Mouse (Mus musculus) right cerebral cortex, adult 2 months (tissue): ENCODE data around the gene Gm20388.

ENCODE experiments used
- DNase-seq, 2 experiments: peaks; one replicate each; pipeline ENCODE4 v3.0.0; 2021 to 2022; ENCODE audit warnings: low spot score in 2 of 2

Gene Gm20388

DNA sequence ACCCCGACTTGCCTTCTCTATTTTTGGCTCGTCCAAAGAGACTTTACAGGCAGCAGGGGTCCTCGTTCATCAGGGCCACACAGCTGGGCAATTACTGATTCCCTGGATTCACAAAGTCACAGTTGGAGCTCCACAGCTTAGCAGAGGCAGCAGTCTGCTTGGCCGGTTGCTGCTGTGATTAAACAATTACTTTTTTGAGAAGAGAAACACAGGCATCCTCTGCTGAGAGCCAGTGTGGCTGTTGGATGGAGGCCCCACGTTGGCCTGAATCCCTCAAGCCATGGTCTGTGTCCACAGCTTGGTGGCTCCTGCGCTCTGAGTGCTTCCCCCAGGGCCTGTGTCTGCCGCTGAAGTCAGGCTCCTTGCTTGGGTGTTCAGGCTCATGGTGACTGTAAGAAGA, 2904.0 kb downstream of the Gm20388 start:
- no peak for DNase-seq

DNA sequence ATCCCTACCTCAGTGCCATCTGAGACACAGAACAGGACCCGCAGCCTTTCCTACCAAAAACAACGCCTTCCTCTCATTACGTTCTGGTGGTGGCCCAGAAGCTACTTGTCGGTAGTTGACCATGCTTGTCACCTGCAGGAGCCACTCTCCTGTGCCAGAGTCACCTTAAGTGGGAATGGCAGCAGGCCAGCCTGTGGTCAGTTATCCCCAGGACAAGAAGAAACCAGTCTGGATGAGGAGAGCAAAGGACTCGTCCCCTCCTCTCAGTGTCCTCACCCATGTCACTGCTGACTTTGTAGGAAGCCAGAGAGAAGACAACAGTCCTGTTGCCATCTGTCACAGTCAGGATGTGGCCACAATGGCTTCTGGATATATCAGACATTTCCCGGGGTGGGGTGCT, 2906.3 kb downstream of the Gm20388 start:
- no peak for DNase-seq

DNA sequence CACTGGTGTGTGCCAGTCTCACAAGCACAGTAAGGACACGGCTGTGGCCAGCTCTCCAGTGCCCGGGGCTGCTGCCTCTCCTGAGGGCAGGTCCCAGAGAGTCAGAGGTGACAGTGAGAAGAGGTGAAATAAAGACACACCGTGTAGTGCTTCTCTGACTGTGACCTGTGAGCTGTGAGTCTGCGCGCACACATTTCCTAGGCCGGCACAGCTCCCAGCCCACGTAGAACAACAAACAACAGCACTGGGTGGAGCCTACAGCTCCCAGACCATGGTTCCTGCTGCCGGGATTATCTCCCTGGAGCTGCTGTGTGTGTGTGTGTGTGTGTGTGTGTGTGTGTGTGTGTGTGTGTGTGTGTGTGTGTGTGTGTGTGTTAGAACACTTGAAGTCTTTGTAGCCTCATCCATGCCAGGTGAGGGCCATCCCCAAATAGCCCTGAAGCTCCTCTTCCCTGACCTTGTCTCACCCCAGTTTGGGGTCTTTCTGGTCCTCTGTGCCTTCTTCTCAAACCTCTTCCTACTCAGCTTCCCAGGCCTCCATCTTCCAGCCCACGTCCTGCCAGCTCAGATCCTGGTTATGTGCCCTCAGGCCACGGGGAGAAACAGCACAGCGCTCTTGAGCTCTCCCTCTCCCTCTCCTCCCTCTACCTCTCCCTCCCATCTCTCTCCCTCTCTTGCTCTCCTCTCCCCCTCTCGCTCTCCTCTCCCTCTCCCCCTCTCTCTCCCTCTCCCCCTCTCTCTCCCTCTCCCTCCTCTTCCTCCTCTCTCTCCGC, 2907.3 kb downstream of the Gm20388 start:
- DNase-seq: no peak

DNA sequence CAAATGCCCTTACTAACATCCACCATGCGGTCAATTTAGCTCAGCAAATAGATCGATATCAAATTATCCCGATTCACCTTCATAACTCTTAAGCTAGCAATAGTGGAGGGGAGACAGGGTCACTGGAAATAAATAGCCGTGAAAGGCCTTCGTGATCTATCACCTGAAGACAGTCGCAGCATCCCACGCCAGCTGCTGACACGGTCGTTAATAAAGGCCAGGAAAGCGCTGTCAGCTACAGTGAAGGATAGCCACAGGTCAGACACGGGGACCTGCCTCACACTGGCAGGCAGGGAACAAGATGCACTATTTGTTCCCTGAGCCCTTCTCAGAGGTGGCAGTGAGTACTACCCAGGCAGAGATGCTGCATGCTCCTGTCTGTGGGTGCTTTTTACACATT, 2909.1 kb downstream of the Gm20388 start:
- no peak for DNase-seq

DNA sequence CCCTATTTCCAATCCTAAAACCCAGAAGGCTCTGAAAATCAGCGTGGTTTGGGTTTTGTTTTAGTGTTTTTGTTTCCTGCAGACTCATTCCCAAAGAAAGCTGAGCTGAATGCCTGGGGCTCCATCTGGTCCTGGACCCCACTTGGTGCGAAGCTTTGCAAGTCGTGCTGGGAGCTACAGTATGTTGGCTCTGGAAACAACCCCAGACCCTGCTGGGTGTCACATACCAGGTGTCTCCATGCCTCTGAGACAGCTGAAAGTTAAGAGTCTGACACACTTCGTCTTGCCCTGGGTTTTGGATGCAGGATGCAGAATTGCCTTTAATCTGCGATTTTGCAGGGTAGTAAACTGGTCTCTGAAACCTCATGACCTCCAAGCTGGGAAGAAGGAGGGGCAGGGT, 2913.9 kb downstream of the Gm20388 start:
- no peak for DNase-seq

DNA sequence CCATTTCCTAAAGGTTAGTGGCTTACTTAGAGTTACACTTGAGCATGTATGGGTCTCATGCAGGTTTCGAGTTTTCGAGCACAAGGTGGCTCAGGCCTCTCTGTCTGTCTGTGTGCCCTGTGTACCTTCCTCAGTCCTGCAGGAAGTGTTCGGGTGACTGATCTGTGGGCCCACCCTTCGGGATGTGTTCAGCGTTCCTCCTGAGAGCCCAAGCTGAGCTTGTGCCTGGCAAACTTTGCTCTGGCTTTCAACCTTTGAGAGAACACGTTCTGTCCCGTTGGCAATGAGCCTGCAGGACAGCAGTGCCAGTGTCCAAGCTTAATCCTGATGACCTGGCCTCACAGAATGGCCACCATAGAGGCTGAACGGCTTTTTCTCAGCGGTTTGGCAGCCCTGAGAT, 2914.3 kb downstream of the Gm20388 start:
- DNase-seq: no peak

DNA sequence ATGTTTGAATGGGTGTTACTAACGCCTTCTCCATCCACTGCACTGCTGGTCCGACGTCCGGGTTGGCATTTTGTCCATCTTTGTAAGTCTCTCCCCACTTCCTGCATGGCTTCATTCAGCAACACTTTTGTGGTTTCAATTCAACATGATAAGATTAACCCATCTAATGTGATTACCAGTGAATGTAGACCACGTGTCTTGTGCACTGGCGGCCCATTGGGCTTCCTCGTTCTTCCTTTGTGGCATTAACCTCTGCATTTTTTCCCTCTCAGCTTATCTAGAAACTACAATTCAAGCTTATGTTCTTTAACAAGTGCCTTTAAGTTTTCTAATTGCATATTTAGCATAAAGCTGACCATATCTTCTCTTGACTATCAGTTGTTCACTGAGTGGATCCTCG, 2914.8 kb downstream of the Gm20388 start:
- DNase-seq: no peak

DNA sequence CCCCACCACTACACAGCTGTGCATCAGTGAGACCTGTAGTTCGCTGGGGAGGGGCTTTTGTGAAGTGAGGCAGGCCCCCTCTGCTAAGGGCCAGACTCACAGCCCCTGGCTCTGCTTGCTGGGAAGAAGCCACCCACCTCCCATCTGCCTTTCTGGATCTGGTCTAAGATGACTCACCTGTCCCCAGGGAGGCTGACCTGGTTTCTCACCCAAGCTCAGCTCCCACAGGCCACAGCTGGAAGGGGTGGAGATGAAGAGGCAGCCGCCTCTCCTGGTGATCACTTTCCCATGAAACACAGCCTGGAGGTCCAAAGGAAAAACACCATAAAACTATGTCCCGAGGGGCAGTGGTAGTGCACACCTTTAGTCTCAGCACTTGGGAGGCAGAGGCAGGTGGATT, 2918.8 kb downstream of the Gm20388 start:
- DNase-seq: no peak

DNA sequence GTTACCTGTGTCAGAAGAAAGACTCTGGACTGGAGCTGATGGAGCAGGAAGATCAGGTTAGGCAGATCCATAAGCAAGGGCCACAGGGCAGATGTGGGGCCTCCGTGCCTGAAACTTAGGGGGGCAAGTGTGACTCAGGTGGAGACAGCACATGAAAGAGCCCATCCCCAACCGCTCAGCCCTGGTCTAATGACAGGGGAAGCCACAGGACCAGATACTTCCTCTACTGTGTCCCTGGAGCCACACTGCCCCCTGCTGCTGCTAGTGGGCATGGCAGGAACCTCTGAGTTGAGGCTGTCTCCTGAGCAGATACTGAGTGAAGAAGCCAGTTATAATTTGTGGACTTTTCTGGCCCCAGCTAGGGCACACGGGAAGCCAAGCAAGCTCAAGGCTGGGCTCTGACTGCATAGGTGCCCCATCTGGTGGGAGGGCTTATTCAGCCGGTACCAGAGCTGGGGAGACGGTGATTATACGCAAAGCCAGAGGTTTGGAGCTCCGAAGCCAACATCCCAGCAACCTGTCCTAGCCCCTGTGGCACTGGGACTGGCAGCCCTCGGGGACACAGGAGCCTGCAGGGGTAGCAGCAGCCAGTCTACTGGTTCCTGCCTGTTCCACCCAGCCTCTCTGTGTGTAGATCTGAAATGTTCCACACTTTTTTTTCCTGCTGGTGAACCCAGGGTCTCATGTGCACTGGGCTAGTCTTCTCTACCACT, 2919.9 kb downstream of the Gm20388 start:
- DNase-seq: peak; percentile 95 to 97

DNA sequence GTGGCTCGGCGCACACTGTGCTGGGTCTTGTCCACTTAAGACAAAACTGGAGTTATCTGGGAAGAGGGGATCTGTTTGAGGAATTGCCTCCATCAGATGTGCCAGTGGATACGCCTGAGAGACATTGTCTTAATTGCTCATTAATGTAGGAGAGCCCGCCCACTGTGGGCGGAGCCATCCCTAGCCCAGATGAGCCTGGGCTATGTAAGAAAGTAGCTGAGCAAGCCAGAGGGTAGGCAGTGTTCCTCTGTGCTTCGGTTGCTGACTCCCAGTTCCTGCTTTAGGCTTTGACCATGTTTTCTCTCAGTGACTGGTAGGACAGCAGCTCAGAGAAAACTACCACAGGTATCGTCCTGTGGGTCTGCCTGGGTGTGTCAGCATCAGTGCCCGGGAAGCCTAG, 2923.8 kb downstream of the Gm20388 start:
- DNase-seq: no peak

DNA sequence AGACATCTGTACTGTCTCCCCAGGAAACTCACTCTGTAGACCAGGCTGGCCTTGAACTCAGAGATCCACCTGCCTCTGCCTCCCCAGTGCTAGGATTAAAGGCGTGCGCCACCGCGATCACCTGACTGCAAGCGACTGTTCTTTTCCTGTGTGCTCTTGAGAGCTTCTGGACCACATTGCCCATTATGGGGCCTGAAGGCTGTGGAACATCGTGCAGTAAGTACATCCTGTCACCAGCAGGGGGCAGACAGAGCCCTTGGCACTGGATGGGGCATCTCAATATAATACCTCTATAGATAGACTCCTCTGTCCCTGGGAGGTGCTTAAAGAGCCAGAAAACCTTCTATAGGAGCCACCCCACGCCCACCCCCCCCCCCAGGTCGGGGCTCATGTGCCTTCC, 2924.3 kb downstream of the Gm20388 start:
- DNase-seq: peak; percentile 82 to 87

DNA sequence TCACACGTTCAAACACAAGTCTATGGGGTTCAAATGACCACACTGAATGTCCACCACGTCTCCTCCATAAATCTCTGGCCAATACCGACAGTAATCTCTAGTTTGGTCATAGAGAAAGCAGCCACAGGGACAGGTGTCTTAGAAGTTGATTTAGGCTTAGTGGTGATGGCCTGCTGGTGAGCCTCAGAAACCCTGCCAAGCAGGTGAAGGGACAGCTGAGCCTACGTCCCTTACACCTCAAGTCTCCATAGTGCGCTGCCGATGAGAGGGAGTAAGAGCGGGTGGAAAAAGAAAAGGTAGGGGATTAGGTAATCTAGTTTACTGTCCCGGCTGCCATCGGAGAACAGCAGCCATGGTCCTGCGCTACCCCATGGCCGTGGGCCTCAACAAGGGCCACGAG, 2925.6 kb downstream of the Gm20388 start:
- DNase-seq: no peak

DNA sequence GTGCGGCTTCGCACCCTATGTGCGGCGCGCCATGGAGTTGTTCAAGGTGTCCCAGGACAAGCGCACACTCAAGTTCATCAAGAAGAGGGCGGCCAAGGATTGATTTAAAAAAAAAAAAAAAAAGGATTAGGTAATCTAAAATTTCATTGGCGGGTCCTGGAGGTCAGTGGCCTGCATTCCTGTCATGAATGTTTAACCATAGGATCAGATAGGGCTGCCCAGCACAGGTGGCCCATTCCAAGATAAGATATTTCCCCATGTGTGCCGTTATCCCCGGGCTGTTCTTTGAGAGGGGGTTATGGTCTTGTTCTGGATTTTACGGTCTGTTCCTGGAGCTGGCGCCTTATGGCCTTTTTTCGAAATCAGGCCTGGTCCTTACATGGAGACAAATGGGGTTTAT, 2926.1 kb downstream of the Gm20388 start:
- DNase-seq: no peak

DNA sequence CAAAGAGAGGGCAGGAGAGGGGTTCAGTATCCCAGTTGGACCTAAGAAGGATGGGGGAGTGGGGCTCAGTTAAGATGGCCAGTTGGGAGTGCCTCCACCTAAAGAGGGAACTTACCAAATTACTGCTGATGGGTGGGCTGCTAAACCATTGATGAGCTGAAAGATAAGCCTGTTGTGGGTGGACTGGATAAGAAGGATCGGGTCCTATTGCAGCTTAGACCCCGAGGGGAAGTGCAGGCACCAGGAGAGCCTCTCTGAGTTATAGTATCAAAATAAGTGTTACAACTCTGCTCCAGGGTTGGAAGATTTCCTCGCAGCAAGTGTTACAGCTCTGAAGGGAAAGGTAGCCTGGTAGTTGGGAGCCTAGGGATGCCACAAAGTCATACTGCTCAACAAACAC, 2933.5 kb downstream of the Gm20388 start:
- DNase-seq: no peak

DNA sequence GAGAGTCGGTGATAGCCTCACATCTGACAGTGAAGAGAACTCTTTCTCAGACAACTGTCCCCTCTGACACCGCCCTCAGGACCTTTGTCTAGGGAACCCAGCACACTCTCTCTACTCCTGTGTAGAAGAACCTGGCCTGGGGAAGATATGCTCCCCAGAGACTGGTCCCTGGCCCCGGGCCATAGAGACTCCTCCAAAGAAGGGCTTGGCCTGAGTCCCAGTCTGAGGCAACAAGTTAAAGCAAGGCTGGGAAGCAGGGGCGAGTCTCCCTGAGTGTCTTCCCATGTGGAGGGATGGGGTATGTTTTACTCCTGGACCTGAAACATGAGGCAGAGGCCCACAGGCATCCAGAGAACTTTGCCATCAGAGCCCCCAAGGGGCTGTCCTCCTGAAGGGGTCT, 2935.0 kb downstream of the Gm20388 start:
- DNase-seq: no peak

DNA sequence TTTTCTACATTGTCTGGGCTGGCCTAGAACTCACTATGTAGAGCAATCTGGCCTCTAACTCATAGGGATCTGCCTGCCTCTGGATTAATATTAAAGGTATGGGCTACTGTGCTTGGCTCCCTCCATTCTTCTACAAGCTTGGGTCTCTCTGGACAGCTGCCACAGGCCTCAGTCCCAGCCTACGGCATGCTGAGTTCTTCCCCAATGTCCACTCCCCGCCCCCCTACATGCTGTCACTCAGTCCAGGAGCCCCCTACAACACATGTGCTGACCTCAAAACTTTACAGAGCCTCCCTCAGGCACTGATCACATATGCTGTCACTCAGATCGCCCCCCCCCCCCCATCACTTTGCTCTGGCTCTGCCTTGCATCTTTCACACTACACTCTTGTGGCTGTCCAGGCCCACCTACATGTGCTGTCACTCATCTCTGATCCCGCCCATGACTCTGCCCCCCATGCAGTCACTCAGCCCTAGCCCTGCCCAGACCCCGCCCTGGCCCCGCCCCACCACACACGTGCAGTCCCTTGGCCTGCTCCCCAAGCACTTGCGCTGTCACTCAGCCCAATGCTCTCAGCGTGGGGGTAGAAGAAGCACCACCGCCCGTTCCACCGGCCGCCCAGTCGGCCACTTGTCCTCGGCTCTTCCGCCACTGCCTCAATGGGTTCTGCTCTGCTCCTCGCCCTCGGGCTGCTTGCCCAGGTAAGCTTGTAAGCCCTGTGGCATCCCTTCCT, 2937.4 kb downstream of the Gm20388 start, which contains the start of gene Cdh15:
Cdh15 (plus strand) TSS at position 138 of the 733 bp plus-strand sequence.
- no peak for DNase-seq

DNA sequence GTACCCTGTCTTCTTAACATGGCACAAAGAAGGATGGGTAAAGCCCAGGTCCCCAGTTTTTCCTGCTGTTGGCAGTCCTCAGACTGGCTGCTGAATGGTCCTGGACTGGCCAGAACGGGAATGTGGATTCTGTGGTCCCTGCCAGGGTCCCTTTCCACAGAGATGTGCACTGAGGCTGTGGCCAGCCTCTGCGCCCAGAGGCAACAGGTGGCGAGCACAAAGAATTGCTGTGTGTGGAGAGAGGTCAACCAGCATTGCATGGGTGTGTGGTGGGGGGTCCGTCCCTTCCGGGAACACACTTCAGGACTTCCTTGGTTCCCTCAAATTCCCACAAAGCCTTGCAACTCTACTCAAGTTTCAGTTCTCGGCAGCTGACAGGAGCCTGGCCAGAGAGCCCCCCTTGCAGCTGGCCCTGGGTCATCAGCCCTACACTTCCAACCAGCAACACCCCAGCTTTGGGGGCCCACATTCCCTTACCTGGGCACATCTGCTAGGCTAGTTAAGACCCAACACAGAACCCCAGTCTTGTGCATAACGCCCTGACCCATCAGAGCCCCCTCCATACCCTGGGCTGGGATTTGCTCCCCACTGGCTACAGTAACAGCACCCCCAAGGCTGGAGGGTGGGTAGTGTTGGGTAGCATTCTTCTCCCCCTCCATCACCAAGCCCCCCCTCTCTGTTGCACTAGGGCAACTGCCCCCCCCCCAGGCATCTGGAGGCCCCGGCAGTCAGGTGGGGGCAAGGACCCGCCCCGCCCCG, 2938.7 kb downstream of the Gm20388 start:
- no peak for DNase-seq

DNA sequence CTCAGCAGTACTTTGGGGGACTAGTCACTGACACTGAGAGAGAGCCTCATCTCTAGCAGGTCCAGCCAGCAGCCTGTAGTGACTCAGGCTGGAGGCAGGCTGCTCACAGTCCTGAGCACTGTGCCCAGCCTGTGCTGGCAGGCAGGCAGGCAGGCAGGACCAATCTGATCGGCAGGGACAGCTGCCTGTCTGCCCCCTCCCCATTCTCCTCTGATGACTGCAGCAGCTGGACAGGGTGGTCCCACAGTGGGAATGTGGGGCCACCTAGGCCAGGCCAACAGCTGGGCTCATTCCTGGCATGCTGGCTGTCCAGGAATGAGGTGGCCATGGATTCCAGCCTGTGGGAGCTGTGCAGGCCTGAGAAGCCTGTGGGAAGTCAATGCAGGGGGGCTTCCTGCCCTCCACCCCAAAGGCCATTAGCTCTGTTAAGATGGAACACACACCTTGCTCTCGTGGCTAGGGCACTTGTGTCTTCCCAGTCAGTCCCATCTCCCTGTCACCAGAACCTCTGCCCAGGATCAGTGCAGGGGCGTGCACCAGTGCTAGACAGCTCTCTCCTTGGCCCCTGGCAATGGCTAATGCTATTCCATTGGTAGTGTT, 2940.1 kb downstream of the Gm20388 start:
- no peak for DNase-seq

DNA sequence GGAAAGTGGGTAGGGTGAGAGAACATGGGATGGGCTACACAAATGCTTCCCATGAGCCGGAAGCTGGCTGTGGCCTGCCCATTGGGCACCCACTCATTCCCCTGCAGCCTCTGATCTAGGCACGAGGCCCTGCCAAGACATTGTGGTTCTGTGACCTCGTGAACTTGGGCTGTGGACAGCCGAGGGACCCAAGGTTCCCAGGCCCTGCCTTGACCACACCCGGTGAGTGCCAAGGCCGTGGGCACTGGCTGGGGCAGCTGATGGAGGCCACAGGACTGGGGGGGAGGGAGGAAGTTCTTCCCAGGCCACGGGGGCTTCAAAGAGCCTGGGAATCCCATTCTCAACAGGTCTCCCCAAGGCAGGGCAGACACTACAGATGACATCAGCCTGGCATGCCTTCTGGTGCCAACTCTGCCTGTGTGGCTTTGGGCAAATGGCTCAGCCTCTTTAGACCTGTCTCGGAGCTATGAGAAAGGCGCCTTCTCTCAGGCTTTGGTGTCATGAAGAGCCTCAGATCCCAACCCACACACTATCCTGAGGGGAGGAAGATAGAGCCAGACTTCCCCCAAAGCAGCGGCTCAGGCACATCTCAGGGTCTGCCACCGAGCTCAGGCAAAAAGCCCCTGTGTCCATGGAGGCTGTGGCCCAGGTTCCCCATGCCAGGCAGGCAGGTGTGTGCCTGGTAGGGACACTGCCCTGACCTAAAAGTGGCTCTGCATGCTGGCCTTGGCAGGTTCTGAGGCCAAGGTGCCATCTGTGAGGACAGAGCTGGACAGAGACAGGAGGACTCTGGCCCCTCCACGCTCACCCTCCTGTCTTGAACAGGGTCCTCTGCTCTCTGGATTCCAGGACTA, 2941.3 kb downstream of the Gm20388 start:
- no peak for DNase-seq

DNA sequence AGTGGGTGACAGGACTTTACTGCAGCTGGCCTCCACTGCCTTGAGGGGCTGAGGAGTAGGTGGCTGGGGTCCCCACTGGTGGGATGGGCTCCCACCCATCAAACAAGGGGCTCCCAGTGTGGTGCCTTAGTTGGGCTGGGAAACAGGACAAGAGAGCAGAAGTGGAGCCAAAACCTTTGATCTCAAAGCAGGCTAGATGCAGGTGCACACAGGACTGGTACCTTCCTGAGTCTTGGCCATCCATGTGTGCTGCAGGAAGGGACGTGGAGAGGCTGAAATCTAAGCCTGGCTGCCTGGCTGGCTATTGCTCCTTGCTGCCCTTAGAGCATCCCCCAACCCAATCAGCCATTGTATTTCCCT, 2941.9 kb downstream of the Gm20388 start:
- no peak for DNase-seq

DNA sequence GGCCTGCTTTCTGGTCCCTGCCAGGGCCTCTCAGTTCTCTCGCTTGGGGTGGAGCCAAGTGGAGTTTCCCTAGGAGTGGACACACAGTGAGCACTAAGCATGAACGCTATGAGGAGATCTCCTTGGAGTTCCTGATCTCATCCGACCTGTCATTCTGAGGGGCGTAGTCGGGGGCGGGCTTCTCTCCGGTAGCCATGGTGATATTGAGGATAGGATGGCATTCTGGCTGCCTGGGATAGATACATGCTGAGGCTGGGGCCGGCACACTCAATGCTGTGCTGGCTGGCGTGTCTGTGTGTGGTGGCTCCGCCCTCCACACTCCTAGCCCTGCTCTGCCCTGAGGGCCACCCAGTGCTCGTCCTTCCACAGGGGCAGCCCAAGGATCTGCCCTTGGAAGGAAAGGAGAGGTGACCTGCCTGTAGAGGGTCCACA, 2942.7 kb downstream of the Gm20388 start:
- DNase-seq: no peak
